Mouse (Mus musculus): ENCODE measurements around the gene Madd.

Madd gene

GRCm38 (mm10) chr2:91183711-91184405 is at the start of gene Madd:
Madd (minus strand) TSS chr2:91183837.
- no peak for DNase-seq (ENCODE audit: low read depth, low spot score)

GRCm38 (mm10) chr2:91229735-91230134 is 46.1 kb upstream of the Madd start:
- no peak for DNase-seq (ENCODE audit: low read depth, low spot score)

- no peak for DNase-seq (ENCODE audit: low read depth, low spot score)
These were observed 40.0 kb upstream of the Madd start for GRCm38 (mm10) chr2:91223614-91224013.

- DNase-seq (ENCODE audit: low read depth, low spot score) = no peak
These were observed 36.9 kb upstream of the Madd start for GRCm38 (mm10) chr2:91220501-91220900.

GRCm38 (mm10) chr2:91217032-91217431 is 33.4 kb upstream of the Madd start:
- no peak for DNase-seq (ENCODE audit: low read depth, low spot score)

GRCm38 (mm10) chr2:91213311-91213710 is 29.7 kb upstream of the Madd start:
- DNase-seq (ENCODE audit: low read depth, low spot score) = no peak

- DNase-seq (ENCODE audit: low read depth, low spot score) = no peak
These were observed 22.7 kb upstream of the Madd start for GRCm38 (mm10) chr2:91206254-91206775.

GRCm38 (mm10) chr2:91202972-91203656 is 19.5 kb upstream of the Madd start:
- no peak for DNase-seq (ENCODE audit: low read depth, low spot score)

GRCm38 (mm10) chr2:91202222-91202971 is 18.8 kb upstream of the Madd start, which contains the start of the genes Nr1h3 and Acp2:
Nr1h3 (minus strand) TSS chr2:91202834.
Acp2 (plus strand) TSS chr2:91202885.
- DNase-seq (ENCODE audit: low read depth, low spot score) = peak; percentile 91

- no peak for DNase-seq (ENCODE audit: low read depth, low spot score)
These were observed 15.3 kb upstream of the Madd start for GRCm38 (mm10) chr2:91198888-91199287.

- DNase-seq (ENCODE audit: low read depth, low spot score) = no peak
These were observed 13.0 kb upstream of the Madd start for GRCm38 (mm10) chr2:91196577-91197001.

GRCm38 (mm10) chr2:91194624-91195332 is 11.1 kb upstream of the Madd start:
- peak; percentile 44 for DNase-seq (ENCODE audit: low read depth, low spot score)

GRCm38 (mm10) chr2:91190501-91190900 is 6.9 kb upstream of the Madd start:
- DNase-seq (ENCODE audit: low read depth, low spot score) = no peak

- no peak for DNase-seq (ENCODE audit: low read depth, low spot score)
These were observed 3.8 kb upstream of the Madd start for GRCm38 (mm10) chr2:91187431-91187830.

- no peak for DNase-seq (ENCODE audit: low read depth, low spot score)
These were observed 2.6 kb upstream of the Madd start for GRCm38 (mm10) chr2:91186208-91186607.

- peak; percentile 91 for DNase-seq (ENCODE audit: low read depth, low spot score)
These were observed 506 bp downstream of the Madd start for GRCm38 (mm10) chr2:91183148-91183513.

- DNase-seq (ENCODE audit: low read depth, low spot score) = peak; percentile 72
These were observed 1.1 kb downstream of the Madd start for GRCm38 (mm10) chr2:91182405-91183147.

- no peak for DNase-seq (ENCODE audit: low read depth, low spot score)
These were observed 1.6 kb downstream of the Madd start for GRCm38 (mm10) chr2:91182016-91182404.

- DNase-seq (ENCODE audit: low read depth, low spot score) = no peak
These were observed 2.9 kb downstream of the Madd start for GRCm38 (mm10) chr2:91180706-91181105.

- DNase-seq (ENCODE audit: low read depth, low spot score) = no peak
These were observed 3.8 kb downstream of the Madd start for GRCm38 (mm10) chr2:91179825-91180224.

- DNase-seq (ENCODE audit: low read depth, low spot score) = no peak
These were observed 7.4 kb downstream of the Madd start for GRCm38 (mm10) chr2:91176234-91176633.
